Mouse (Mus musculus): ENCODE data around the gene Stk25.

The Stk25 gene

GRCm38 (mm10) chr1:93607090-93608083 lies 51.1 kb downstream of the Stk25 start:
- in situ Hi-C loops (cut with MseI, MboI), result no loop called here

DNA sequence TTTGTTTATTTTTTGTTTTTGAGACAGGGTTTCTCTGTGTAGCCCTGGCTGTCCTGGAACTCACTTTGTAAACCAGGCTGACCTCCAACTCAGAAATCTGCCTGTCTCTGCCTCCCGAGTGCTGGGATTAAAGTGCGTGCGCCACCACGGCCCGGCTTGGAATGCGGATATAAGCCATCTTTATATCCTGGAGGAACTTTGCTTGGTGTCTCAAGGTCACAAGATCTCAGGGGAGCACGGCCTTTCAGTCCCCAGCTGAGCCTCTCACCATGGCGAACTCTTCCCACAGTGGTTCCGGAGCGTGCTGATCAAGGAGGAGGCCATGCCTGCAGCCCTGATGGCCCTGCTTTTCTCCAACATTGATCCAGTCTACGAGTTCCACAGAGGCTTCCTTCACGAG lies 54.5 kb downstream of the Stk25 start:
- in situ Hi-C loops (cut with MseI, MboI), result no loop called here

GRCm38 (mm10) chr1:93602911-93603310 lies 55.5 kb downstream of the Stk25 start:
- in situ Hi-C loops (cut with MseI, MboI), result no loop called here

GRCm38 (mm10) chr1:93595916-93596315 lies 62.5 kb downstream of the Stk25 start:
- in situ Hi-C loops (cut with MseI, MboI), result no loop called here

GRCm38 (mm10) chr1:93593960-93594359 lies 64.5 kb downstream of the Stk25 start:
- in situ Hi-C loops (cut with MseI, MboI), result no loop called here

- in situ Hi-C loops (cut with MseI, MboI), result no loop called here
Measured at GRCm38 (mm10) chr1:93588346-93588745, 70.1 kb downstream of the Stk25 start.

DNA sequence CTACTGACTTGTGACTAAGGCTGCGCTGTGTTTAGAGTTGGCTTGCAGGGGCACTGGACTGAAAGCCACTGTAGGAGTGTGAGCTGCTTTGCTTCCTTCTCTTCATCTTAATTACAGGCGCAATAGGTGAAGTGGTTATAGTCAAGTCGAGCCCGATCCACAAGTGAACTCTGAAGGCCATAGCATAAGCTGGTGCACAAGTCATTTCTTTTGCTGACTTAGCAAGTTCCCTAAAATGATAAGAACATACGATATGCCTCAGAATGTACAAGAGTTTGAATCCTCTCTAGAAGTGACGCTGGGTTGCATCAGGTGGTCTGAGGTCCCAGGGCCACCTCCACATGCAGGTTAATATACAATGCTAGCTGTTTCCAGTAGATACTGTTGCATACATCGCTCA lies 76.9 kb downstream of the Stk25 start:
- in situ Hi-C loops (cut with MseI, MboI), result no loop called here

- in situ Hi-C loops (cut with MseI, MboI), result no loop called here
Measured at GRCm38 (mm10) chr1:93577861-93578260, 80.6 kb downstream of the Stk25 start.

DNA sequence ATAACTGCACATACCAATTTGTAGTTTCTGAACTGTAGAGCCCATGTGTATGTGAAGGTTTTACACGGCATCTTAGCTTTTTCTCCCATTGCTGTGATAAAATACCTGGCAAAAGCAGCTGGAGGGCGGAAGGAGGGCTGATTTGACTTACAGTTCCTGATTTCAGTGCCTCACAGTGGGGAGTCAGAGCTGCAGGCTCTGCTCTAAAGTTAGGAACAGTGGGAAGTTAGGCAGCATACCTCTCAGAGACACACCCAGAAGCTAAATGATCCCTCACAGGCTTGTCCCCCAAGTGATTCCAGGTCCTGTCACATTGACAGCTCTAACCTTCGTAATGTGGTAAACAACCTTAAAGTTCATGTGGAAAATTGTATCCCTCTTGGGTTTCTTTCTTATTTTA lies 81.4 kb downstream of the Stk25 start:
- in situ Hi-C loops (cut with MseI, MboI), result no loop called here

Data from mouse trophoblast stem cell (cell line).